Mouse (Mus musculus): ENCODE measurements at regions not wholly inside any gene's neighbourhood (a gene's known extent, or its start where the extent isn't known, plus 50 kb on each side); places are given as distances from the start of the nearest gene placed in this dataset.
A peak's percentile ranks its signal among the peaks of the same experiment; 100 is the strongest.

- Histone ChIP-seq H3K4me1 (ENCODE audit: control insufficient read depth, insufficient read depth, low read length) (no peaks in the 10 kb centered on the region), H3K27ac (ENCODE audit: insufficient read depth, low read depth, low read length) (no peak overlapping the region), H3K27me3 (replicated peaks; ENCODE audit: control insufficient read depth, insufficient read depth, low read length) (0 out of 2 replicates have a peak, but pooled peaks cover 3% of the 10 kb centered on the region), H3K36me3 (ENCODE audit: control insufficient read depth, insufficient read depth, low read length) (no peaks in the 10 kb centered on the region), H3K4me3 (ENCODE audit: insufficient read depth, low read depth, low read length) (no peak overlapping the region)
- no peak for DNase-seq
- no peak for TF ChIP-seq CTCF (conservative IDR thresholded peaks at IDR 0.05; ENCODE audit: insufficient read depth, insufficient read length, low read depth, low read length)
- TF ChIP-seq POLR2A (IDR thresholded peaks at IDR 0.05; ENCODE audit: low read depth, low read length), result no peak
- 18% methylated on average over 21 of the region's 21 CpGs for WGBS
Observed at GRCm38 (mm10) chr11:114567814-114568800, 100.2 kb upstream of the Rpl38 start.

- Histone ChIP-seq H3K27ac (ENCODE audit: insufficient read depth, low read depth, low read length) (no peak overlapping the region), H3K4me3 (ENCODE audit: insufficient read depth, low read depth, low read length) (no peak overlapping the region), H3K4me1 (ENCODE audit: control insufficient read depth, insufficient read depth, low read length) (no peaks in the 10 kb centered on the region), H3K27me3 (replicated peaks; ENCODE audit: control insufficient read depth, insufficient read depth, low read length) (0 out of 2 replicates have a peak, but pooled peaks cover 3% of the 10 kb centered on the region), H3K36me3 (ENCODE audit: control insufficient read depth, insufficient read depth, low read length) (no peaks in the 10 kb centered on the region)
- DNase-seq, result no peak
- no peak for TF ChIP-seq CTCF (conservative IDR thresholded peaks at IDR 0.05; ENCODE audit: insufficient read depth, insufficient read length, low read depth, low read length)
- TF ChIP-seq POLR2A (IDR thresholded peaks at IDR 0.05; ENCODE audit: low read depth, low read length), result no peak
- 11% methylated on average over 20 of the region's 20 CpGs for WGBS
Observed at GRCm38 (mm10) chr11:114567045-114567780, 101.1 kb upstream of the Rpl38 start.

GRCm38 (mm10) chr11:114564949-114565348 lies 103.4 kb upstream of the Rpl38 start:
- H3K36me3 ChIP-seq (ENCODE audit: control insufficient read depth, insufficient read depth, low read length), result no peaks in the 10 kb centered on the region
- WGBS, result 94% methylated on average over 2 of the region's 2 CpGs
- H3K4me3 ChIP-seq (ENCODE audit: insufficient read depth, low read depth, low read length), result no peak overlapping the region
- no peak overlapping the region for H3K27ac ChIP-seq (ENCODE audit: insufficient read depth, low read depth, low read length)
- H3K4me1 ChIP-seq (ENCODE audit: control insufficient read depth, insufficient read depth, low read length), result no peaks in the 10 kb centered on the region
- no peak for DNase-seq
- H3K27me3 ChIP-seq (replicated peaks; ENCODE audit: control insufficient read depth, insufficient read depth, low read length), result 0 out of 2 replicates have a peak, but pooled peaks cover 3% of the 10 kb centered on the region
- TF ChIP-seq POLR2A (IDR thresholded peaks at IDR 0.05; ENCODE audit: low read depth, low read length) (no peak), CTCF (conservative IDR thresholded peaks at IDR 0.05; ENCODE audit: insufficient read depth, insufficient read length, low read depth, low read length) (0 out of 2 replicates have a peak, but pooled peaks have one; percentile 15)

GRCm38 (mm10) chr11:114563172-114563571 lies 105.2 kb upstream of the Rpl38 start:
- Histone ChIP-seq H3K4me1 (ENCODE audit: control insufficient read depth, insufficient read depth, low read length) (no peaks in the 10 kb centered on the region), H3K27me3 (replicated peaks; ENCODE audit: control insufficient read depth, insufficient read depth, low read length) (0 out of 2 replicates have a peak, but pooled peaks cover 3% of the 10 kb centered on the region), H3K27ac (ENCODE audit: insufficient read depth, low read depth, low read length) (no peak overlapping the region), H3K4me3 (ENCODE audit: insufficient read depth, low read depth, low read length) (no peak overlapping the region), H3K36me3 (ENCODE audit: control insufficient read depth, insufficient read depth, low read length) (no peaks in the 10 kb centered on the region)
- no peak for DNase-seq
- WGBS, result 83% methylated on average over 9 of the region's 9 CpGs
- TF ChIP-seq POLR2A (IDR thresholded peaks at IDR 0.05; ENCODE audit: low read depth, low read length) (no peak), CTCF (conservative IDR thresholded peaks at IDR 0.05; ENCODE audit: insufficient read depth, insufficient read length, low read depth, low read length) (no peak)

GRCm38 (mm10) chr11:114554576-114554975 lies 113.7 kb upstream of the Rpl38 start:
- Histone ChIP-seq H3K27me3 (replicated peaks; ENCODE audit: control insufficient read depth, insufficient read depth, low read length) (no peaks in the 10 kb centered on the region), H3K36me3 (ENCODE audit: control insufficient read depth, insufficient read depth, low read length) (no peaks in the 10 kb centered on the region), H3K4me1 (ENCODE audit: control insufficient read depth, insufficient read depth, low read length) (no peaks in the 10 kb centered on the region), H3K27ac (ENCODE audit: insufficient read depth, low read depth, low read length) (no peak overlapping the region), H3K4me3 (ENCODE audit: insufficient read depth, low read depth, low read length) (no peak overlapping the region)
- TF ChIP-seq CTCF (conservative IDR thresholded peaks at IDR 0.05; ENCODE audit: insufficient read depth, insufficient read length, low read depth, low read length), result no peak
- no peak for TF ChIP-seq POLR2A (IDR thresholded peaks at IDR 0.05; ENCODE audit: low read depth, low read length)
- no peak for DNase-seq
- WGBS, result 70% methylated on average over 5 of the region's 5 CpGs

- DNase-seq, result no peak
- Histone ChIP-seq H3K27me3 (replicated peaks; ENCODE audit: control insufficient read depth, insufficient read depth, low read length) (no peaks in the 10 kb centered on the region), H3K36me3 (ENCODE audit: control insufficient read depth, insufficient read depth, low read length) (no peaks in the 10 kb centered on the region), H3K4me1 (ENCODE audit: control insufficient read depth, insufficient read depth, low read length) (no peaks in the 10 kb centered on the region), H3K27ac (ENCODE audit: insufficient read depth, low read depth, low read length) (no peak overlapping the region), H3K4me3 (ENCODE audit: insufficient read depth, low read depth, low read length) (no peak overlapping the region)
- TF ChIP-seq CTCF (conservative IDR thresholded peaks at IDR 0.05; ENCODE audit: insufficient read depth, insufficient read length, low read depth, low read length), result no peak
- no peak for TF ChIP-seq POLR2A (IDR thresholded peaks at IDR 0.05; ENCODE audit: low read depth, low read length)
- 42% methylated on average over 13 of the region's 13 CpGs for WGBS
Observed at GRCm38 (mm10) chr11:114553992-114554391, 114.3 kb upstream of the Rpl38 start.

- no peaks in the 10 kb centered on the region for H3K36me3 ChIP-seq (ENCODE audit: control insufficient read depth, insufficient read depth, low read length)
- DNase-seq, result peak; percentile 64
- no peak overlapping the region for H3K4me3 ChIP-seq (ENCODE audit: insufficient read depth, low read depth, low read length)
- TF ChIP-seq POLR2A (IDR thresholded peaks at IDR 0.05; ENCODE audit: low read depth, low read length), result no peak
- no peak for TF ChIP-seq CTCF (conservative IDR thresholded peaks at IDR 0.05; ENCODE audit: insufficient read depth, insufficient read length, low read depth, low read length)
- no peaks in the 10 kb centered on the region for H3K4me1 ChIP-seq (ENCODE audit: control insufficient read depth, insufficient read depth, low read length)
- H3K27me3 ChIP-seq (replicated peaks; ENCODE audit: control insufficient read depth, insufficient read depth, low read length), result no peaks in the 10 kb centered on the region
- no peak overlapping the region for H3K27ac ChIP-seq (ENCODE audit: insufficient read depth, low read depth, low read length)
- 42% methylated on average over 7 of the region's 7 CpGs for WGBS
Observed at GRCm38 (mm10) chr11:114552176-114552575, 116.1 kb upstream of the Rpl38 start.

Data from kidney, adult 2 months (tissue).